Mouse (Mus musculus): Measurements from ENCODE around the gene Isg20. TPM values are rescaled to one million over a fixed set of nuclear protein-coding genes. Genes with fewer than 3 reads are reported as not detected.

Gene Isg20
- total RNA-seq, 2 experiments from 2014 or later: 581 to 792 TPM

- ATAC-seq (replicated peaks; ENCODE audit: low FRiP score, poor library complexity, severe bottlenecking): 0 out of 2 replicates have a peak, but pooled peaks have one; percentile 11
These were observed 29.3 kb downstream of the Isg20 start for GRCm38 (mm10) chr7:78942544-78942943.

GRCm38 (mm10) chr7:78953886-78954572 lies 40.8 kb downstream of the Isg20 start:
- no peak for ATAC-seq (replicated peaks; ENCODE audit: low FRiP score, poor library complexity, severe bottlenecking)

GRCm38 (mm10) chr7:78954619-78955018 lies 41.4 kb downstream of the Isg20 start:
- no peak for ATAC-seq (replicated peaks; ENCODE audit: low FRiP score, poor library complexity, severe bottlenecking)

- ATAC-seq (replicated peaks; ENCODE audit: low FRiP score, poor library complexity, severe bottlenecking): no peak
These were observed 41.9 kb downstream of the Isg20 start for GRCm38 (mm10) chr7:78955086-78955485.

- ATAC-seq (replicated peaks; ENCODE audit: low FRiP score, poor library complexity, severe bottlenecking): no peak
These were observed 45.4 kb downstream of the Isg20 start for GRCm38 (mm10) chr7:78958499-78959073.

- no peak for ATAC-seq (replicated peaks; ENCODE audit: low FRiP score, poor library complexity, severe bottlenecking)
These were observed 50.7 kb downstream of the Isg20 start for GRCm38 (mm10) chr7:78963891-78964290.

Other genes with a start within 250 kb of the Isg20 start
- not detected in 2 replicates for gene Ntrk3, start 175.4 kb upstream of the Isg20 start, total RNA-seq (2015; ENCODE audit: low replicate concordance)
- 0.56 TPM in 1 of 2 replicates, not detected in the other for gene Ntrk3, start 175.4 kb upstream of the Isg20 start, total RNA-seq (2017; ENCODE audit: low replicate concordance)
- gene Mrps11, start 130.3 kb upstream of the Isg20 start, total RNA-seq (2015; ENCODE audit: low replicate concordance): 3.3 and 5.2 TPM in 2 replicates
- gene Mrps11, start 130.3 kb upstream of the Isg20 start, total RNA-seq (2017; ENCODE audit: low replicate concordance): 10.3 and 11.4 TPM in 2 replicates
- gene Mrpl46, start 129.9 kb upstream of the Isg20 start, total RNA-seq (2015; ENCODE audit: low replicate concordance): 12.1 and 14.8 TPM in 2 replicates
- gene Mrpl46, start 129.9 kb upstream of the Isg20 start, total RNA-seq (2017; ENCODE audit: low replicate concordance): 4.4 and 9.3 TPM in 2 replicates
- 7.3 and 8.6 TPM in 2 replicates for gene Det1, start 66.2 kb upstream of the Isg20 start, total RNA-seq (2015; ENCODE audit: low replicate concordance)
- 3.9 and 6.8 TPM in 2 replicates for gene Det1, start 66.2 kb upstream of the Isg20 start, total RNA-seq (2017; ENCODE audit: low replicate concordance)
- 0.96 and 4.6 TPM in 2 replicates for gene Aen, start 17.6 kb upstream of the Isg20 start, total RNA-seq (2015; ENCODE audit: low replicate concordance)
- 10.0 and 17.6 TPM in 2 replicates for gene Aen, start 17.6 kb upstream of the Isg20 start, total RNA-seq (2017; ENCODE audit: low replicate concordance)
- not detected in 2 replicates for gene Acan, start 140.1 kb downstream of the Isg20 start, total RNA-seq (2015; ENCODE audit: low replicate concordance)
- gene Acan, start 140.1 kb downstream of the Isg20 start, total RNA-seq (2017; ENCODE audit: low replicate concordance): not detected in 2 replicates
- not detected in 2 replicates for gene Hapln3, start 217.6 kb downstream of the Isg20 start, total RNA-seq (2015; ENCODE audit: low replicate concordance)
- gene Hapln3, start 217.6 kb downstream of the Isg20 start, total RNA-seq (2017; ENCODE audit: low replicate concordance): not detected in 2 replicates
- not detected in 2 replicates for gene Mfge8, start 235.6 kb downstream of the Isg20 start, total RNA-seq (2015; ENCODE audit: low replicate concordance)
- gene Mfge8, start 235.6 kb downstream of the Isg20 start, total RNA-seq (2017; ENCODE audit: low replicate concordance): 1.1 and 2.7 TPM in 2 replicates

All from erythroblast, adult 5-6 weeks (primary cell).